Mouse (Mus musculus): Measurements from ENCODE around the gene Iqcf3. TPM values are rescaled to one million over a fixed set of nuclear protein-coding genes. Genes with fewer than 3 reads are reported as not detected.

Gene Iqcf3
- total and polyA plus RNA-seq, 2 experiments from 2014 or later, result not detected

- H3K4me1 ChIP-seq (ENCODE audit: insufficient read depth, low read length), result no peaks in the 10 kb centered on the region
- WGBS, result 69% methylated on average over 8 of the region's 8 CpGs
- no peak for TF ChIP-seq CTCF (IDR thresholded peaks at IDR 0.05; ENCODE audit: low read depth)
- H3K4me3 ChIP-seq (ENCODE audit: low read length), result no peak overlapping the region
- ATAC-seq (no peak), DNase-seq (ENCODE audit: low spot score) (no peak)
- no peaks in the 10 kb centered on the region for H3K36me3 ChIP-seq (ENCODE audit: insufficient read depth, low read length)
- H3K27me3 ChIP-seq (ENCODE audit: insufficient read depth, low read length), result no peaks in the 10 kb centered on the region
- no peak overlapping the region for H3K9ac ChIP-seq (replicated peaks; ENCODE audit: low read length)
- no peak overlapping the region for H3K4me2 ChIP-seq (ENCODE audit: low read depth, low read length)
- no peak overlapping the region for H3K27ac ChIP-seq
- H3K9me3 ChIP-seq (ENCODE audit: low read length), result no peaks in the 10 kb centered on the region
Observed at GRCm38 (mm10) chr9:106564025-106564424, 2.6 kb upstream of the Iqcf3 start.

- Histone ChIP-seq H3K4me3 (ENCODE audit: low read length) (no peak overlapping the region), H3K27ac (no peak overlapping the region), H3K4me2 (ENCODE audit: low read depth, low read length) (no peak overlapping the region), H3K4me1 (ENCODE audit: insufficient read depth, low read length) (no peaks in the 10 kb centered on the region), H3K27me3 (ENCODE audit: insufficient read depth, low read length) (no peaks in the 10 kb centered on the region), H3K9me3 (ENCODE audit: low read length) (no peaks in the 10 kb centered on the region), H3K9ac (replicated peaks; ENCODE audit: low read length) (no peak overlapping the region), H3K36me3 (ENCODE audit: insufficient read depth, low read length) (no peaks in the 10 kb centered on the region)
- 92% methylated on average over 11 of the region's 11 CpGs for WGBS
- TF ChIP-seq CTCF (IDR thresholded peaks at IDR 0.05; ENCODE audit: low read depth), result no peak
- ATAC-seq (no peak), DNase-seq (ENCODE audit: low spot score) (no peak)
Observed at GRCm38 (mm10) chr9:106562291-106562690, 860 bp upstream of the Iqcf3 start.

GRCm38 (mm10) chr9:106534975-106535374 lies 26.5 kb downstream of the Iqcf3 start:
- Histone ChIP-seq H3K4me3 (ENCODE audit: low read length) (no peak overlapping the region), H3K4me1 (ENCODE audit: insufficient read depth, low read length) (no peaks in the 10 kb centered on the region), H3K27ac (no peak overlapping the region), H3K9ac (replicated peaks; ENCODE audit: low read length) (no peak overlapping the region), H3K9me3 (ENCODE audit: low read length) (no peaks in the 10 kb centered on the region), H3K4me2 (ENCODE audit: low read depth, low read length) (no peak overlapping the region), H3K27me3 (ENCODE audit: insufficient read depth, low read length) (no peaks in the 10 kb centered on the region), H3K36me3 (ENCODE audit: insufficient read depth, low read length) (no peaks in the 10 kb centered on the region)
- 89% methylated on average over 11 of the region's 11 CpGs for WGBS
- no peak for ATAC-seq
- DNase-seq (ENCODE audit: low spot score), result no peak
- TF ChIP-seq CTCF (IDR thresholded peaks at IDR 0.05; ENCODE audit: low read depth), result no peak

- DNase-seq (ENCODE audit: low spot score) (no peak), ATAC-seq (no peak)
- Histone ChIP-seq H3K27me3 (ENCODE audit: insufficient read depth, low read length) (no peaks in the 10 kb centered on the region), H3K36me3 (ENCODE audit: insufficient read depth, low read length) (no peaks in the 10 kb centered on the region), H3K9ac (replicated peaks; ENCODE audit: low read length) (no peak overlapping the region), H3K4me2 (ENCODE audit: low read depth, low read length) (no peak overlapping the region), H3K9me3 (ENCODE audit: low read length) (no peaks in the 10 kb centered on the region), H3K4me1 (ENCODE audit: insufficient read depth, low read length) (no peaks in the 10 kb centered on the region), H3K27ac (no peak overlapping the region), H3K4me3 (ENCODE audit: low read length) (no peak overlapping the region)
- 88% methylated on average over 7 of the region's 7 CpGs for WGBS
- TF ChIP-seq CTCF (IDR thresholded peaks at IDR 0.05; ENCODE audit: low read depth), result no peak
Observed at GRCm38 (mm10) chr9:106534296-106534695, 27.1 kb downstream of the Iqcf3 start.

GRCm38 (mm10) chr9:106531833-106532232 lies 29.6 kb downstream of the Iqcf3 start:
- Histone ChIP-seq H3K4me3 (ENCODE audit: low read length) (no peak overlapping the region), H3K4me1 (ENCODE audit: insufficient read depth, low read length) (no peaks in the 10 kb centered on the region), H3K27me3 (ENCODE audit: insufficient read depth, low read length) (no peaks in the 10 kb centered on the region), H3K9ac (replicated peaks; ENCODE audit: low read length) (no peak overlapping the region), H3K27ac (no peak overlapping the region), H3K36me3 (ENCODE audit: insufficient read depth, low read length) (no peaks in the 10 kb centered on the region), H3K9me3 (ENCODE audit: low read length) (no peaks in the 10 kb centered on the region), H3K4me2 (ENCODE audit: low read depth, low read length) (no peak overlapping the region)
- DNase-seq (ENCODE audit: low spot score) (peak; percentile 66), ATAC-seq (peak; percentile 56; the same call in 1 of the 2 replicates)
- WGBS, result 32% methylated on average over 3 of the region's 3 CpGs
- TF ChIP-seq CTCF (IDR thresholded peaks at IDR 0.05; ENCODE audit: low read depth), result peak; percentile 87

- Histone ChIP-seq H3K9me3 (ENCODE audit: low read length) (no peaks in the 10 kb centered on the region), H3K27ac (no peak overlapping the region), H3K36me3 (ENCODE audit: insufficient read depth, low read length) (no peaks in the 10 kb centered on the region), H3K4me2 (ENCODE audit: low read depth, low read length) (no peak overlapping the region), H3K9ac (replicated peaks; ENCODE audit: low read length) (no peak overlapping the region), H3K4me1 (ENCODE audit: insufficient read depth, low read length) (no peaks in the 10 kb centered on the region), H3K27me3 (ENCODE audit: insufficient read depth, low read length) (no peaks in the 10 kb centered on the region), H3K4me3 (ENCODE audit: low read length) (no peak overlapping the region)
- DNase-seq (ENCODE audit: low spot score) (no peak), ATAC-seq (no peak)
- WGBS, result 84% methylated on average over 8 of the region's 8 CpGs
- TF ChIP-seq CTCF (IDR thresholded peaks at IDR 0.05; ENCODE audit: low read depth), result no peak
Observed at GRCm38 (mm10) chr9:106519909-106520308, 41.5 kb downstream of the Iqcf3 start.

- DNase-seq (ENCODE audit: low spot score), result no peak
- Histone ChIP-seq H3K36me3 (ENCODE audit: insufficient read depth, low read length) (no peaks in the 10 kb centered on the region), H3K9ac (replicated peaks; ENCODE audit: low read length) (no peak overlapping the region), H3K4me2 (ENCODE audit: low read depth, low read length) (no peak overlapping the region), H3K4me3 (ENCODE audit: low read length) (no peak overlapping the region), H3K4me1 (ENCODE audit: insufficient read depth, low read length) (no peaks in the 10 kb centered on the region), H3K27ac (no peak overlapping the region), H3K27me3 (ENCODE audit: insufficient read depth, low read length) (no peaks in the 10 kb centered on the region), H3K9me3 (ENCODE audit: low read length) (no peaks in the 10 kb centered on the region)
- no peak for ATAC-seq
- 74% methylated on average over 2 of the region's 2 CpGs for WGBS
- TF ChIP-seq CTCF (IDR thresholded peaks at IDR 0.05; ENCODE audit: low read depth), result no peak
Observed at GRCm38 (mm10) chr9:106519433-106519832, 42.0 kb downstream of the Iqcf3 start.

All from hindbrain, postnatal 0 days (tissue).